Mouse (Mus musculus) megakaryocyte progenitor cell, adult 5-6 weeks (primary cell): ENCODE results near the gene Galnt18. TPM values are rescaled to one million over a fixed set of nuclear protein-coding genes. Genes with fewer than 3 reads are reported as not detected.
A peak's percentile ranks its signal among the peaks of the same experiment; 100 is the strongest.

ENCODE experiments used
- ATAC-seq: replicated peaks from 2 replicates; pipeline ENCODE4 v1.8.0; 2016; ENCODE audit warnings: mild to moderate bottlenecking, moderate TSS enrichment, inconsistent platforms; ENCODE audit not compliant: poor library complexity
- total RNA-seq, 2 experiments: library from RNA; stranded (forward) in 1 of 2; stranded (reverse) in 1 of 2; fragments of 157-497, 149-512 nt in 1 of 2; fragments of 200-1000 nt in 1 of 2; gene quantifications; 2 replicates each; pipeline versions ENCODE4 v1.2.3 to v1.2.4; 2015 to 2017

Galnt18 gene
- total RNA-seq, 2 experiments from 2014 or later = 0.12 TPM; not detected in 1

GRCm38 (mm10) chr7:111714639-111715360 is 65.0 kb downstream of the Galnt18 start:
- ATAC-seq = no peak

GRCm38 (mm10) chr7:111713828-111714600 is 65.8 kb downstream of the Galnt18 start:
- ATAC-seq = no peak

DNA sequence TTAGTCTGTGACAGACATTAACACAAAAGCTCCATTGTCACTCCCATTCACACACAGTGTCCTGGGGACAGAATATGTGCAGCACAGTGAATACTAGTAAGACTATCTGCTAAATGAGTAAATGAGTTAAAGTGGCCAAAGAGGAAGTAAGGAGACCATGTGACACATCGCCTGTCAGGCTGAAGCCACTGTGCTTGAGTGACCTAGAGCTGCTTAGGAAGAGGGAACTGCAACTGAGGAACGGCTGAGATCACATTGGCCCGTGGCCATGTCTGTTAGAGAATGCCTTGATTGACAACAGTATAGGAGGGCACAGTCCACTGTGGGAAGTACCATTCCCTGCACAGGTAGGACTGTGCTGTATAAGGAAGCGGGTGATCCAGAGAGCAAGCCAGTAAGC is 67.0 kb downstream of the Galnt18 start:
- peak; percentile 48 for ATAC-seq

GRCm38 (mm10) chr7:111711045-111711808 is 68.5 kb downstream of the Galnt18 start:
- ATAC-seq = no peak

DNA sequence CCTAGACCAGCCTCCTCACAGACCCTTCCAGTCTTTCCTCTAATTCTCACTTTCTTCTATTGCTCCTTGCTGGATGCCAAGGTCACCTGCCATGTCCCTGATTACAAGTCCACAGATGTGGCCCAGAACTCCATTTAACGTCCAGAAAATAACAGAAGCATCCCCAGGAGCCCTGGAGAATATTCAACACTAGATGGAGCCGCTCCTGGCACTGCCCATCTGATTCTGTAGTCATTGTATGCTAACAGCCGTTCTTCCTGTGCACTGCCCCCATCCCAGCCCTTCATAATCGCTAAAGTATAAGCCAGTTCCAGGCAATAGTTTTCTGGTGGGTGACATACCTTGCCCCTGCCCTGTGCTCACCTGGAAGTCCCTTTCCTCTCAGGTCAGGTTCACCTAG is 69.5 kb downstream of the Galnt18 start:
- no peak for ATAC-seq

DNA sequence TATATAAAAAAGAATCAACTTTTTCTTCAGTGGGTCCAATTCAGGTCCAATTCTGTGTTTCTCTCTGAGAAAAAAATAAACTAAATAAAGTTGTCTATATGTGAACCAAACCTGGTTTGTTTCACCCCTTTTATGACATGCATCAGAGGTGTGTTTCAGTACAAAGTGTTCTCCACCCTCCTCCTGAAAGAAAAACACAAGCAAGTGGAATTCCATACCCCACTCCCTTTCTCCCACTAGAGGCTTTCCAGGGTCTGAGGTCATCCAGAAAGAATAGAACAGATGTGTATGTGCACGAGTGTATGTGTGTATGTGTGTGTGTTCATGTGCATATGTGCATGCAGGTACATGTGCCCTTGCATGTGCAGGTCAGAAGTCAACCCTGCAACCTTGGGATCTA is 71.2 kb downstream of the Galnt18 start:
- no peak for ATAC-seq

DNA sequence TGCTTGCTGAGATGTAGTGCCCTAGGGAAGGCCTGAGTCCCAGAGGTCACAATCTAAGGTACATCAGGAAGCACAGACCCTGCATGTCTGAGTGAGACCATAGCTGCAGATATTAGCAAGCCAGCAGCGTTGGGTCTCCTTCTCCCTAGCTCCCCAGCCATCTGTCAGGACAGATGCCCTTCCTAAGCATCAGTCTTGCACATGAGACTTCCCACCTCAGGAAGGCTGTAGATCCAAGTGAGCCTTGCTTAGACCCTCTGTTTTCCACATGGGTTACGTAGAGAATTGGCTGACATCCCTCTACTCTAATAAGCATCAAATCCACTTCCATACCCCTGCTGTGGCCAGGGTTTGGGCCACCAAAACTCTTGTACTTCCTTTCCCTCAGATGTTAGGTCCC is 76.8 kb downstream of the Galnt18 start:
- no peak for ATAC-seq

- ATAC-seq = no peak
These were observed 78.0 kb downstream of the Galnt18 start for GRCm38 (mm10) chr7:111701788-111702187.

GRCm38 (mm10) chr7:111699446-111699845 is 80.3 kb downstream of the Galnt18 start:
- ATAC-seq = no peak

GRCm38 (mm10) chr7:111696226-111696625 is 83.6 kb downstream of the Galnt18 start:
- no peak for ATAC-seq

DNA sequence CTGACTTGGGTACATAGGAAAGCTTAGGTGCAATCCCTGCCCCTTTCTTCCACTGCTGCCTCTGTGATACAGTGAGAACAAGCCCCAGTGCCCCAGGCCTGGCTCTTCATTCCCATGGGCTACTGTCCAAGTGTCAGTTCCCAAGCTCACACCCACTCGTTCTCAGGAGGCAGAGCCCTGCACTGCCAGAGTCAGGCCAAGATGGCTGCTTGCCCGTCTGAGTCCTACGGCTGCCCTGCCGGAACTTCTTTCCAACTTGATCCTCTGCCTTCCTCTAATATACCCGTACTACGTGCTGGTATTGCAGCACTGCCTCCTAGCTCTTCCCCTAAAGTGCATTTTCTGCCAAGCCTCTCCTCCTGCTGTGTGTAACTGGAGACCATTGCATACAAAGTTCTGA is 85.5 kb downstream of the Galnt18 start:
- ATAC-seq = no peak

- ATAC-seq = no peak
These were observed 87.0 kb downstream of the Galnt18 start for GRCm38 (mm10) chr7:111692641-111693261.

GRCm38 (mm10) chr7:111680108-111680507 is 99.7 kb downstream of the Galnt18 start:
- ATAC-seq = no peak

DNA sequence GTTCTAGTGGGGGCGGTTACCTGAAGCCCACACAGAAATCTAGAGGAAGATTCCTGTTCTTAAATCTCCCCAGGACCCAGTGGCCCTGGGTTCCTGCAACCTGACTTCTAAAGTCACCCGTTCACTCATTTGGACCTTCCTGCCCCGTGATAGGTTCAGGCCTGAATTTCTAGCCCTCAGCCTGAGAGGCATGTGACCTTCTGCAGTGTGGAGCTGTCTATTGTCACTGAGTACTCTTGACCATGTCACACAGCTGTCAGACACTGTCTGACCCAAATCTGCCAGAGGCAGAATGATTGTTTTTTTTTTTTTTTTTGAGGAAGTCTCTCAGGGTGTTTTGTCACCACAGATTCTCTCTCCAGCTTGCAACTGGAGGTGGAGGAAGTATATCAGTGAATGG is 103.3 kb downstream of the Galnt18 start:
- no peak for ATAC-seq

DNA sequence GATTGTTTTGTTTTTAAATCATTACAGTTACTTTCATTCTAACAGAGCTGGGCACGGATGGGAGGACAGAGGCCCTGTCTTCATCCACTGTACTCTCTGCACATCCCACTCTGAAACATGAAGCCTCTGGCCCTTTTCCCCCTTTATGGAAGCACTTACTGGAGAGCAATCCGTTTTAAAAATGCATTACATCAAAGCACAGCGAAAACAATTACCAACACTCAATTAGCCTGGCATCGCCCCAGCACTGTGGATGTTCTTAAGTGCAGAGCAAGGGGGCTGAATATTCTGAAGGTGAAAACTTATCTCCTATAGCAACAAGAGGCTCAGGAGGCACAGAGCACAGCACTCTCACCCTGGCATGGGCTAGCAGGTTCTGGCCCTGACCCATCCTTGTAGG is 107.3 kb downstream of the Galnt18 start:
- ATAC-seq = no peak

- no peak for ATAC-seq
These were observed 116.4 kb downstream of the Galnt18 start for GRCm38 (mm10) chr7:111663139-111664073.

DNA sequence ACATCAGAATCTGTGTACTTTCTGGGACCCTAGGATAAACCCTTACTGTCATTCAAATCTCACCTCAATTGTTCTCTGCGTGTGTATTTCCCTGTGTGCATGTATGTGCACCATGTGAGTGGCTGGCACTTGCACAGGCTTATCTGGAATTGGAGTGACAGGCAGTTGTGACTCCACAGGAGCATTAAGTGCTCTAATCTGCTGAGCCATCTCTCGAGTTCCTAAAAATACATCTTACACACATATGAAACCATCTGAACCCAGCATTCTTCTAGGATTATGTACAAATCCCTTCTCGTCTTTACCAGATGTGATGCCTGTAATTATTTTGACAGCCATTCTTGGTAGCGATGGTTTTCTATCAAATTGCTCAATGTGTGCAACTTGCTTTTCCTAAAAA is 121.2 kb downstream of the Galnt18 start:
- ATAC-seq = no peak

DNA sequence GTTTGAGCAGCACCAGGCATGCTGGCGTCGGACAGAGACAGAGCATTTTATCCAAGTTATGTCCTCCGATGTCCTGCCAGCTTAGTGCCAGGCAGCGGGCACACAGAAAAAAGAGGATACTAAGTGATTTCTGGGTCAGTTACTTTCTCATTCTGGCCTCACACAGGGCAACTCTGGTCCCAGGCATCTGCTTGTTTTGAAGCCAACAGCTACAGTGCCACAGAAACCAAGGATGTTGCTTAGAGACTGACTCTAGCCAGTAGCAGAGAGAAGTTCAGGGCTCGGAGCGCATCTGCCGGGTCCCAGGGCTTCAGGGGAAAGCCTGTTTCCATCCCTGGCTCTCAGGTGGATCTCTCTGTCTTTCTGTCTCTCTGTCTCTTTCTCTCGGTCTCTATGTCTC is 124.8 kb downstream of the Galnt18 start:
- ATAC-seq = no peak

GRCm38 (mm10) chr7:111654526-111654925 is 125.3 kb downstream of the Galnt18 start:
- no peak for ATAC-seq

- ATAC-seq = no peak
These were observed 135.4 kb downstream of the Galnt18 start for GRCm38 (mm10) chr7:111644362-111644761.
